Mouse (Mus musculus) E14TG2a.4 (cell line): ENCODE data around the gene Kmt5c.

Experiments used
- H3K27me3 ChIP-seq: 2 replicates; pipeline ENCODE4 v1.6.1; 2014; ENCODE audit warnings: low read length, control low read depth; ENCODE audit not compliant: insufficient read depth
- H3K36me3 ChIP-seq: 2 replicates; pipeline ENCODE4 v1.6.1; 2014; ENCODE audit warnings: low read length, control low read depth; ENCODE audit not compliant: insufficient read depth
- H3K4me1 ChIP-seq: replicated peaks from 2 replicates; pipeline ENCODE4 v1.6.1; 2014; ENCODE audit warnings: low read depth, low read length, control low read depth
- H3K4me3 ChIP-seq: replicated peaks from 2 replicates; pipeline ENCODE4 v1.5.1; 2014; ENCODE audit warnings: mild to moderate bottlenecking, low read length
- H3K9me3 ChIP-seq: 2 replicates; pipeline ENCODE4 v1.6.1; 2014; ENCODE audit warnings: low read length, control low read depth
- CTCF ChIP-seq: conservative IDR thresholded peaks from 2 replicates; pipeline ENCODE4 v1.5.1; 2014; ENCODE audit warnings: low read length
- NANOG ChIP-seq: IDR thresholded peaks from 2 replicates; pipeline ENCODE4 v1.6.1; 2014; ENCODE audit warnings: borderline replicate concordance, low read length, mixed read lengths
- POU5F1 ChIP-seq: IDR thresholded peaks from 2 replicates; pipeline ENCODE4 v1.6.1; 2014; ENCODE audit warnings: low read length, borderline replicate concordance

The Kmt5c gene

DNA sequence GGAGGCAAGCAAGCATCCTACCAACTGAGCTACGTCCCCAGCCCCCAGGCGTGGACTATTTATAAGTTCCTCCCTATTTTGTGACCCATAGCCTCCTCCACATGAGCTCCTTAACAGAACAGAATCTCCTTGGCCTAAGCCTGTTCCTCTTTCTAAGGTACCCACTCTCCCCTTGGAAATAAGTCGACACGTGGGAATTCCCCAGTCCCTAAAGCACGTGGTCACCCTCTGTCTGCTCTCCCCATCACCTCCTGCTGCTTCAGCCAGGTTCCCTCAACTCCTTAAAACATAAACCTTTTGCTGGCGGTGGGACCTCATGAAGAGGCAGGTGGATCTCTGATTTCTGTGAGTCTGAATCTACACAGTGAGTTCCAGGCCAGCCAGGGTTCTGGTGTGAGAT is 23.0 kb upstream of the Kmt5c start:
- Histone ChIP-seq H3K36me3 (peaks cover 48% of the 10 kb centered on the region), H3K4me3 (no peak overlapping the region), H3K9me3 (no peaks in the 10 kb centered on the region), H3K27me3 (no peaks in the 10 kb centered on the region), H3K4me1 (peaks cover 33% of the 10 kb centered on the region)
- no peak for TF ChIP-seq POU5F1
- no peak for TF ChIP-seq CTCF
- no peak for TF ChIP-seq NANOG

DNA sequence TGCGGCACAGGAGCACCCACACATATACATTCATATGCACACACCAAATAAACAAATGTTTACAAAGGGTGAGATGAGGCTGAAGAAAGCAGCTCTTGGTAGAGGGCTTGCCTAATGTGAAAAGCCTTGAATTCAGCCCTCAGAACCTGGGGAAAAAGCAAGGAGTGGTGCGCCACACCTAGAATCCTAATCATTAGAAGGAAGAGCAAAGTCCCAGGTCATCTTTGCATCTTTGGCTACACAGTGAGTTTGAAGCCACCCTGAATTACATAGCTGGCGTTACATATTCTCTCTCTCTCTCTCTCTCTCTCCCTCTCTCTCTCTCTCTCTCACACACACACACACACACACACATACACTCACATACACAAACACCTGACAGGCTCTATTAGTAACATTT is 20.6 kb upstream of the Kmt5c start:
- Histone ChIP-seq H3K27me3 (peaks cover 9% of the 10 kb centered on the region), H3K36me3 (peaks cover 25% of the 10 kb centered on the region), H3K4me1 (peaks cover 35% of the 10 kb centered on the region), H3K9me3 (no peaks in the 10 kb centered on the region), H3K4me3 (no peak overlapping the region)
- no peak for TF ChIP-seq CTCF
- TF ChIP-seq NANOG, result no peak
- TF ChIP-seq POU5F1, result no peak

DNA sequence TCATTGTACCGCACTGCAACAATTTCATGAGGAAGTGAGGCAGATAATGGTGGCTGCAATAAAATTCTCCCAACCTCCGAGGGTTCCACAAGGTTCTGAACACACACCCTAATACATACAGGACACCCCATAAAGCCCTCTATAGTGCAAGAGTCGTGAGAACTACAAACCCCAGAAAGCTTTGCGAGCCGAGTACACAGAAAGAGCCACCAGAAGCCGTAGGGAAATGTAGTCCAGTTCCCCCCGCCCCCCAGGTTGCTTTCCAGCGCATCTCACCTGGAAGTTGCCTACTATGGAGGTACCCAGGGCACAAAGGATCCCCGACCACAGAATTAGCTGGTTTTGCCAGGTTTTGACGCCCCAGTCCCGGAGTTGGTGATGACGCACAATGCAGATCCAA is 16.4 kb upstream of the Kmt5c start:
- H3K27me3 ChIP-seq, result peaks cover 17% of the 10 kb centered on the region
- H3K4me1 ChIP-seq, result peaks cover 6% of the 10 kb centered on the region; the same call in 1 of the 2 replicates
- no peak for TF ChIP-seq CTCF
- TF ChIP-seq NANOG, result no peak
- no peak for TF ChIP-seq POU5F1
- no peak overlapping the region for H3K4me3 ChIP-seq
- H3K36me3 ChIP-seq, result no peaks in the 10 kb centered on the region
- no peaks in the 10 kb centered on the region for H3K9me3 ChIP-seq

DNA sequence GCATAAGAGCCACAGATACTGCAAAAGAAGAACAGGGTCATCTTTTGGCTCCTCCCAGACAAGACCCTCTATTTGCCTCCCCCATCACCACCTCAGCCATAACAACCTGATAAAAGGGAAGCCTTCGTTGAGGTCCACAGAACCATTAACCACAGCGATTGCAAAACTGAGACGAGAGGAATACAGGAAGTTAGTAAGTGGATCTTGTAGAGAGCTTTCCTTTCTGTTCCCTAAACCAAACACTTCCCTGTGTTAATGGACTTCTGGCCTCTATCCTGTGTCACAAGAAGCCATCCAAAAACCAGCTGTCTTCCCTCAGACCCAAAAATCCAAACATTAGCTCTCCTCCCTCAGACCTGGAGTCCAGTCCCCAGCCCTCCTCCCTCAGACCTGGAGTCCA is 15.6 kb upstream of the Kmt5c start:
- TF ChIP-seq NANOG (no peak), POU5F1 (no peak), CTCF (no peak)
- Histone ChIP-seq H3K36me3 (no peaks in the 10 kb centered on the region), H3K4me1 (peaks cover 2% of the 10 kb centered on the region; the same call in 1 of the 2 replicates), H3K4me3 (no peak overlapping the region), H3K9me3 (no peaks in the 10 kb centered on the region), H3K27me3 (peaks cover 17% of the 10 kb centered on the region)

- Histone ChIP-seq H3K36me3 (no peaks in the 10 kb centered on the region), H3K27me3 (peaks cover 17% of the 10 kb centered on the region), H3K9me3 (no peaks in the 10 kb centered on the region), H3K4me1 (peaks cover 2% of the 10 kb centered on the region; the same call in 1 of the 2 replicates), H3K4me3 (no peak within 1 kb of the TSS)
- TF ChIP-seq CTCF, result no peak
- no peak for TF ChIP-seq NANOG
- no peak for TF ChIP-seq POU5F1
These were observed 14.7 kb upstream of the Kmt5c start, which contains the start of gene Tmem150b for GRCm38 (mm10) chr7:4725169-4725568. Tmem150b (minus strand) TSS chr7:4725249.

GRCm38 (mm10) chr7:4731090-4731489 is 8.8 kb upstream of the Kmt5c start:
- Histone ChIP-seq H3K27me3 (no peaks in the 10 kb centered on the region), H3K4me1 (no peaks in the 10 kb centered on the region), H3K4me3 (no peak overlapping the region), H3K9me3 (no peaks in the 10 kb centered on the region), H3K36me3 (no peaks in the 10 kb centered on the region)
- TF ChIP-seq NANOG, result no peak
- no peak for TF ChIP-seq CTCF
- no peak for TF ChIP-seq POU5F1

DNA sequence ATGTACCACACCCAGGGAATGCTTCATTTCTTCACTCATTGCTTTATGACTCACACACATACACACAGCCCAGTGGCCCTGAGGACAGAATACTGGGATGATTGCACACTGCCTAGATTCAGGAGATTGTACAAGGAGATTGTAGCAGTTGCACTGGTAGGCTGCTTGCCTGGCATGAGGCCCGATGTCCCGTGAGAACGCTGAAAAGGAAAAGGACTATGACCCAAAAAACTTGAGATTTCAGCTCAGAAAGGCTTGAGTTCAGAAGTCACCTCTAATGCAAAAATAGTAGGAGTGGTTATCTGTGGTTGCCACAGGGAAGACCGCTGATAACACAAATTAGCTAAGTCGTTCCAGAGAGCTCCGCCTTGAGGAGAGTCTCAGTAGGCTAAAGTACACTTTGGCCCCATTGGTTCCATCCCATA is 6.9 kb upstream of the Kmt5c start:
- TF ChIP-seq CTCF (no peak), POU5F1 (no peak), NANOG (no peak)
- no peaks in the 10 kb centered on the region for H3K36me3 ChIP-seq
- H3K9me3 ChIP-seq, result no peaks in the 10 kb centered on the region
- no peak overlapping the region for H3K4me3 ChIP-seq
- no peaks in the 10 kb centered on the region for H3K27me3 ChIP-seq
- peaks cover 9% of the 10 kb centered on the region for H3K4me1 ChIP-seq

DNA sequence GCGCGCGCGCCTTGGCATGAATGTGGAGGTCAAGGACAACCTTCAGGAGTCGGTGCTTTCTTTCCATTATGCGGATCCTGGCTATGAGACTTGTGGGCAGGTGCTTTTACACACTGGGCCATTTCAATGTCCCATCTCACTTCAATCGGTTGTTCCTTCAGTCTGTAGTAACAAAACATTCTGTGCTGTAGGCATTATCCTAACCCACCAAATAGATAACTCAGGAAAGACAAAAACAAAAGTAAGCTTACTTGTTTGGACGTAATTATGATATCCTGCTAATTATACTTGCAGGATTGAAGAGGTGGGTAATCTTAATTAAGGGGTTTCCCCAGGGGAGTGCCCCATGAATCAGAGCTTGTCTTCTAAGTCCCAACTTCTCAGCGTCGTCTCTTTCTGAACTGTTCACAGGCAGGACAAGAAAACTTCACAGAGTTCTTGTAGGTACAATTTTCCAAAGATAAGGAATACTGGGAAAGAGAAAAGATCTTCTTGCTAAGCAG is 823 bp upstream of the Kmt5c start:
- Histone ChIP-seq H3K9me3 (no peaks in the 10 kb centered on the region), H3K27me3 (no peaks in the 10 kb centered on the region), H3K36me3 (peaks cover 29% of the 10 kb centered on the region), H3K4me3 (peak overlapping the region; percentile 74), H3K4me1 (peaks cover 45% of the 10 kb centered on the region)
- TF ChIP-seq POU5F1 (no peak), CTCF (no peak), NANOG (no peak)

DNA sequence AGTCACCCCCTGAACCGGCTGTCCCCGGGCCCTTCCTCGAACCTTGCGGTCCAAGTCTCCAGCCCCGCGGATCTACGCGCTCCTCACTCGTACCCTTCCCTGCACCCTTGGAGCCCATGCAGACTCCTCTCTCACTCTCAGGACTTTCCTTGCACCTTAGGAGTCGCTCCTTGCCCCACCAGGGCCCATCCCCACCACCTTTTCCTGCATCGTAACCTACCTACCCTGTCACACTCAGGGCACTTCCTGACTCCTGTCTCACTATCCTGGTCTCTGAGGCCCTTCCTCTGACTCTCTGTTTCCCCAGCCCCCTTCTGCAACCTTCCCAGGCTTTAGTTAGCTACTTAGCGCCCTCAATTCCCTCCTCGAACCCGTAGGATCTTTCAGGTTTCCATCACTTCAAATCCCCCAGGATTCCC is 403 bp downstream of the Kmt5c start:
- Histone ChIP-seq H3K4me3 (peak overlapping the region; percentile 96), H3K36me3 (peaks cover 41% of the 10 kb centered on the region), H3K9me3 (no peaks in the 10 kb centered on the region), H3K4me1 (peaks cover 56% of the 10 kb centered on the region), H3K27me3 (no peaks in the 10 kb centered on the region)
- no peak for TF ChIP-seq CTCF
